Mouse (Mus musculus) colon, adult 2 months (tissue): Measurements from ENCODE around the gene Scn4b. TPM values are rescaled to one million over a fixed set of nuclear protein-coding genes. Genes with fewer than 3 reads are reported as not detected.

Source experiments
- polyA plus RNA-seq: library from polyadenylated mRNA; depleted of rRNA; stranded (reverse); fragments of >200 nt; gene quantifications from 2 replicates; pipeline ENCODE4 v1.2.3, GENCODE M21; 2012; rRNA removed

Gene Scn4b
- polyA plus RNA-seq = 0.10 and 0.13 TPM in 2 replicates

GRCm38 (mm10) chr9:45138191-45139032 lies at the start of gene Scn4b:
Scn4b (plus strand) TSS chr9:45138395.

GRCm38 (mm10) chr9:45117741-45118431 lies 20.3 kb upstream of the Scn4b start, which contains the start of gene Scn2b:
Scn2b (plus strand) TSS chr9:45117782.

DNA sequence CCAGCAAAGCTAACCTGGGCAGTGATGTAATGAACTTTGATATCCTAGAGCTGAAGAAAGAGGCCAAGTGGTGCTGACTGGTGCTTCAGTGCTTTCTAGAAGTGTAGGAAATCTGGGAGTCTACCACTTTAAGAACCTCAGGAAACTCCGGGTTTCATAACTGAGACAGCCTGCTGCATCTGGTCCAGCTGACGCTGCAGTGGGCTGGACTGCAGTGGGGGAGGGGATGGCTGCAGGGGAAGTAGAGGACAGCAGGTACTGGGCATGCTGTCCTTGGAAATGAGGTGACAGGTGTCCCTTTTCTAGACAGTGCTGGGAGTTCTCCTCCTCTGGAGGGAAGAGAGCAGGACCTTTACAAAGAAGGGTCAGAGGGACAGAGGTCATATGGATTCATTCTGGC lies 43.6 kb downstream of the Scn4b start, which contains the start of gene BC049352:
Gene BC049352 (plus strand): TSS at position 238 of the 400 bp plus-strand sequence.

Other genes with a start within 250 kb of the Scn4b start
- gene Atp5l, start 217.7 kb upstream of the Scn4b start, polyA plus RNA-seq = 165 and 211 TPM in 2 replicates
- gene Ube4a, start 172.8 kb upstream of the Scn4b start, polyA plus RNA-seq = 5.5 and 6.8 TPM in 2 replicates
- gene Cd3g, start 158.0 kb upstream of the Scn4b start, polyA plus RNA-seq = 0.41 and 0.56 TPM in 2 replicates
- 0.43 and 0.58 TPM in 2 replicates for gene Cd3d, start 156.6 kb upstream of the Scn4b start, polyA plus RNA-seq
- gene Cd3e, start 128.8 kb upstream of the Scn4b start, polyA plus RNA-seq = 1.3 TPM in 2 replicates
- 17.2 and 24.3 TPM in 2 replicates for gene Mpzl2, start 98.6 kb upstream of the Scn4b start, polyA plus RNA-seq
- gene Mpzl3, start 83.2 kb upstream of the Scn4b start, polyA plus RNA-seq = 6.0 and 10.1 TPM in 2 replicates
- 0.30 and 0.58 TPM in 2 replicates for gene Jaml, start 59.2 kb upstream of the Scn4b start, polyA plus RNA-seq
- 0.58 and 0.86 TPM in 2 replicates for gene Scn2b, start 20.6 kb upstream of the Scn4b start, polyA plus RNA-seq
- 0.13 TPM in 2 replicates for gene BC049352, start 43.6 kb downstream of the Scn4b start, polyA plus RNA-seq
- 110 and 143 TPM in 2 replicates for gene Tmprss4, start 65.7 kb downstream of the Scn4b start, polyA plus RNA-seq
- gene Il10ra, start 130.8 kb downstream of the Scn4b start, polyA plus RNA-seq = 3.7 and 3.8 TPM in 2 replicates
- gene Tmprss13, start 180.7 kb downstream of the Scn4b start, polyA plus RNA-seq = 2.0 and 2.5 TPM in 2 replicates
- gene Fxyd6, start 231.8 kb downstream of the Scn4b start, polyA plus RNA-seq = 54.7 and 75.2 TPM in 2 replicates